Mouse (Mus musculus) retina, embryonic 14.5 days (tissue): ENCODE data around the gene Dph7.
A peak's percentile ranks its signal among the peaks of the same experiment; 100 is the strongest.

Experiments
- DNase-seq: peaks from one replicate; pipeline ENCODE4 v3.0.0-alpha.2; 2015; ENCODE audit warnings: low spot score

Gene Dph7

DNA sequence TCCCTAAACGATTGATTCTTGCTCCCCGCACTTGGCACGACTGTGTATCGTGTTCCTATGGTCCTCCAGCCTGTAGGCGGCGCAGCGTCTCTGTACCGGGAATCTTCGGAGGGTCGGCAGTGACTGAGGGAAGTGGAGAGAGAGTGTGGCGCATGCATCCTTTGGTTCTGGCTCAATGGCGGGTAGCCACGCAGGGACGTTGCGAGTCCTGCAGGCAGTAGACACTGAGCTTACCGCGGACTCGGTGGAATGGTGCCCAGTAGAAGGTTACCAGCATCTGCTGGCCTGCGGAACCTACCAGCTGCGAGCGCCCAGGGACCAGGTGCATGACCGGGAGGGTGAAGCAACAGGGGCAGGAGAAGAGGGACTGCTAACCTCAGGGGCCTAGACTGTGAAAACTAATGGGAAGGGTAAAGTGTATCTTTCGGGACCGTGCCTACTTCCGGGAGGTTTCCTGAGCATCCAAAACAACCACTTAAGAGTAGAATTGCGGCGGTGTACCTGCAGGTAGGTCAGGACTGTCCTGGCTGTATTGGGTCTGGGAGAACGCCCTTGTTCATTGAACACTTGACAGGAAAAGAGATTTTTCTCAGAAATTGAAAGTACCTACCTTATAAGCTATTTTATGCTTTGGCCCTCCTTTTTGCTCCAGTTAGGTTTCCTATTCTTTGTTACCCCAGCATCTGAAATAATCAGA is at the start of gene Dph7:
Gene Dph7, plus strand, starts transcription at position 97 of the 697 bp plus-strand sequence.
- DNase-seq = peak; percentile 93

DNA sequence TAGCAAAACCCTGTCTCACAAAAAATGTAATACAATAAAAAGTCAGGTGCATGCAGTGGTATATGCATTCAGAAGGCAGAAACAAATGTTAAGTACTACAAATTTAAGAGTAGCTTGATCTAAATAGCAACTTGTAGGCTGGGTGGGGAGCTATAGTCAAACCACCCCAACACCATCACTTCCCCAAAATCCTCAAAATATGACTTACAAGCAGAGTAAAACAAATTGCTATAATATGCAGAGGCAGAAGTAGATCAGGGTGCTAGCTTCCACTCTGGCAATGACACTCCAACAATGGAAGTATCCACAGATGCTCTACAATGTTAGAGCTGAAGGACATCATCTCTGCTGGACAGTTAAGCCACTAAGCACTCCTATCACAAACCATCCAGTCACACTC is 49.6 kb upstream of the Dph7 start:
- no peak for DNase-seq

DNA sequence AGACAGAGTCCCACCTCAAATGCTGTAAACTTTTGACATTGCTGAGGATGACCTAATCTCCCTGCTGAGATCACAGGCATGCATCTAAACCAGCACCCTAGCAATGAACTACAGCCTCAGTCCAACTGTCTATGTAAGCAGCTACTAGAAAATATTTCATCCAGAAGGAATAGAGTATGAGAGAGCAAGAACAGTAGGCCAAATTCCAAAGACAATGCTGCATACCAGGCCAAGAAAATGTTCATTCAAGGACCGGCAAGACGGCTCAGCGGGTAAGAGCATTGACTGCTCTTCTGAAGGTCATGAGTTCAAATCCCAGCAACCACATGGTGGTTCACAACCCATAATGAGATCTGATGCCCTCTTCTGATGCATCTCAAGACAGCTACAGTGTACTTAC is 47.4 kb upstream of the Dph7 start:
- DNase-seq = no peak

DNA sequence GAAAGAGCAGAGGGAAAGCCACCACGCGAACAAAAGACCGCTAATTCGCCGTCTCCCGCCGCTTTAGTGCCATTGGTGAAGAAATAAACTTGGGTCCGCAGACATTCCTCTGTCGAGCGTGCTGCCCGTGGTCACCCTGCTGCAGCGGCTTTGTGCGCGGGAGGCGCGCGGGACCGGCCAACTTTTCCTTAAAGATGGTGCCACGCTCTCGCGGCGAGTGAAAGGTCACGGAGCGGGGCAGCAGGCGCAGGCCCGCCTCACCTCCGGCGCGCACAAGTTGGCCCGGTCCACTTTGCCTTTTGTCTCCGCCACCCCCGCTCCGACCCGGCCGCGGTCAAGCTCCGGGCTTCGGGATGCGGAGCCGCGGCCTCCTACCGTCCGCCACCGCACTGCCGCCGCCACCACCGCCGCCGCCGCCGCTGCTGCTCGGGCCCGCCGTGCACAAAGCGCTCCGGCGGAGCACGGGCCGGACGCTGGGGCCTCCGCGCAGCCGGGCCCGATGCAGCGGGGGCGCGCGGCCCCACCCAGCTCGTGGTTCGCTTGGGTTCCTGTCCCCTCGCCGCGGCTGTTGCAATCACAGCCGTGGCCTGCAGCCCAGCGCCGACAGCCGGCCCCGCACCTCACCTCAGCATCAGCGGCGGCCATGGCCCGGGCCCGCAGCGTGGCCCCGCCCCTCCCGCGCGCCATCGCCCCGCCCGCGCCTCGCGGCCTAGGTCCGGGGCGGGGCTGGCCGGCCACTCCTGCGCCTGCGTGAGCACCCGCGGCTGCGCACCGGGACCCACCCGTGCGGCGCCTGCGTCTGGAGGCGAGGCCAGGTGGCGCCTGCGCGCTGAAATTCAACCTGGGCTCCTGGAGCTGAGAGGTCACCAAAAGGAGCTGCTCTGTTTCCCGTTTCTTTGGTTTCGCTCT is 43.0 kb upstream of the Dph7 start, which contains the start of gene Ehmt1:
Gene Ehmt1, minus strand, starts transcription at position 685 of the 909 bp plus-strand sequence.
- peak; percentile 94 for DNase-seq

DNA sequence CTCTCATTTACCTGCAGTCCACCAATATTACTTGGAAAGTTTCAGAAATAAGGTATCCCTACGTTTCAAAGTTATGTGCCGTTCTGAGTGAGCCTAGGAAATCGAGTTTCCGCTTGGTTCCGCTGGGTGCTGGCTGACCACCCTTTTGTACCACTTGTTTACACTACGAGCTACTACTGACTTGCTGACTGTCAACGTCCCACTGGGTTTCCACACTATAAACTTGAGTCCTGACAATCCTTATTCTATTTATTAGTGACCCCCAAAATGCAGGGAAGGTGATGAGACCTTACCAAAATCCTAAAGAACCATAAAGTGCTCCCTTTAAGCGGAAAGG is 42.4 kb upstream of the Dph7 start:
- no peak for DNase-seq

DNA sequence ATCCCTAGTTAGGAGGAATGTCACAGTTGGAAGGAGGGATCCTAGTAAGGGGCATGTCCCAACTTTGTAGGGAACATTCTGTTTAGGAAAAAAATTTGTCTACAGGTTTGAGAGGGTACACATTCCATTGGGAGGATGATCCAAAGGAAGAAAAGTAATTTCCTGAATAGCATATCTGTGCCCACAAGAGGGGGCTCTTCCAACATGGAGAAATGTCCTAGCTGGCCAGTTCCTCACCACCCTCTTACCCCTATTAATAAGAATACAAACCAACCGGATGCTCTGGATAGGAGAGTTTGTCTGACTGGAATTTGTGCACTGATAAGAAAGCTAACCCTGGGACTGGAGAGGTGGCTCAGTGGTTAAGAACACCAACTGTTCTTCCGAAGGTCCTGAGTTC is 38.6 kb upstream of the Dph7 start:
- peak; percentile 67 for DNase-seq

DNA sequence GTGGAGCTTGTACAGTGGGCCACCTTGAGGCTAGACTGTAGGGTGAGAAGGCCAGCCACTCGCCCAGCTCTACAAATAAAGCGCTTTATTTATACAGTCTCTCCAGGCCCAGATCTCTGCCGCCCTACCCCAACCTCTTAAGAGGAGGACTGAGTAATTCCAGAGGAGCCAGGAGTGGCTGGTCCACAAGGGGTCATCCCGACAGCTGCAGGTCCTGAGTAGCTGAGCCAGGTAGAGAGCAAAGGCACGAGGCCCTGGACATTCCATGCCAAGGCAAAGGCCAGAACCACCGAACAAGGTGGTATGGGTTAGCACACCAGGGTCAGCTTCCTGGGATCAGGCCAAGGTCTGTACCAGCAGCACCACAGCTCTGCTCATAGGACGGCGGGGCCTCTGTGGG is 36.9 kb upstream of the Dph7 start:
- DNase-seq = no peak

DNA sequence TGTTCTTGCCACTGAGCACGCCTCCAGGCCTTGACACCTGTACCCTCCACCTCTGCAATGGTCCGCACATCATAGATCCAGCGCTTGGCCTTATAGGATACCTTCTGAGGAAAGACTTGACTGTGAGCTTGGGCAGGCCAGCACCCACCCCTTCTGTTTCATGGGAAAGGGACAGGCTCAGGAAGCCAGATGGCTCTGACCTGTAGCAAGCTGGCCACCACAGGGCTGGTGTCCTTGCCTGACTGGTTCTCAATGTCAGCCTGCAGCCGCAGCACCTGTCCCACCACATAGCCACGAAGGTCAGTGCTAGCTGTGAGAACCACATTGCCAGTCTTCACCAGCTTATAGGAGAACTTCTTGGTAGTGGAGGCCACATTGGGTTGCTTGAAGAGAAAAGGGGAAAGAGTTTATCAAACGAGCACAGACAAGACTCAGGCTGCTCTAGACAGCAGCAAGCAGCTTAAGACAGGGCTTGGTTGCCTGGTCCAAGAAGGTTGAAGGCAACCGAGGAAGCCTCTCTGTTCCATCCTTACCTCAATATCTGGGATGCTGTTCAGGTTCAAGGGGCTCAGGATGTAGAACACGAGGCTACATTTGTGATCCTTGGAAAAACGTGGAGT is 35.7 kb upstream of the Dph7 start:
- no peak for DNase-seq

DNA sequence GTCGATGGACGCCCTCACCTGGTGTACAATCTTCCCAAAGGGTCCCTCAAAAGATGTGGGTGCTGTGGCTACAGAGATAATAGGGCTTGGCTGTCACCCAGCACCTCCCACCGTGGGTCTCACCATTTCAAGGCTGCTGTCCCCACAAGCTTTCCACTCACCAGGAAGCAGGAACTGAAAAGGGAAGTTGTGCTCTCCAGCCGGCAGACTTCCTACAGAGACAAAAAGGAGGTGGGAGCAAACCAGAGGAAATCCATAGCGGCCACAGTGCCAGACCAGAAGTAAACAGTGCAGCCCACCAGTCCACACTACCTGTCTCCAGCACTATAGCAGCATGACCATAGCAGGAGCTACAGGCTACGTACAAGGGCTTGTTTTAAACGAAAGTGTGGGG is 35.2 kb upstream of the Dph7 start:
- no peak for DNase-seq

DNA sequence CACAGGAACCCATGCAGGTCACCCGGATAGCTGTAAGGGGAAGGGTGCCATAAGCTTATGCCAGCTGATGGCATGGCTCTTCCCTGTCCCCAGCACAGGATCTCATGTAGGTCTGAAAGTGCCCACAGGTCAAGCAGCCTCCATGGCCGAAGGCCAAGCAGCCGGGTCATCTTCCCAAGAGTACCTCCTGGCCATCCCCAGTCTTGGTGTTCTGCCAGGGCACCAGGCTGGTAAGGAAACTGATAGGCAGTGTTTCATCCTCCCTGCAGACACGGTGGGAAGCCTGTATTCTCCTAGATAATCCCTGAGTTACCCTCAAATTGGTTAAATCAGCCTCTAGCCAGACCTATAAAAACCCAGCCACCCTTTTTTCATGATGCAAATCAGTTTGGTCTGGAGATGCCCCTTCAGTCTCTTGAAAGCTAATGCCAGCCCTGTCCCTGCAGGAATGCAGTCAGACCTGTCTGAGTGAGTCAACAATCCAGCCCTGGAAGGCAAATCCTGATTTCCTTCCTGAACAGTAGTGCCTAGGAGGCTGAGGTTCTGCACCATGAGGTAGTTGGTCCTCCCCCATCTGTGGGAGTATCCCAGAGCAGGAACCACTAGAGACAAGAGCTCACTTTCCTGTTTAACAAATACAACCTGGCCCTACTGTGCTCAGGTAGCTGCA is 34.3 kb upstream of the Dph7 start:
- DNase-seq = no peak

DNA sequence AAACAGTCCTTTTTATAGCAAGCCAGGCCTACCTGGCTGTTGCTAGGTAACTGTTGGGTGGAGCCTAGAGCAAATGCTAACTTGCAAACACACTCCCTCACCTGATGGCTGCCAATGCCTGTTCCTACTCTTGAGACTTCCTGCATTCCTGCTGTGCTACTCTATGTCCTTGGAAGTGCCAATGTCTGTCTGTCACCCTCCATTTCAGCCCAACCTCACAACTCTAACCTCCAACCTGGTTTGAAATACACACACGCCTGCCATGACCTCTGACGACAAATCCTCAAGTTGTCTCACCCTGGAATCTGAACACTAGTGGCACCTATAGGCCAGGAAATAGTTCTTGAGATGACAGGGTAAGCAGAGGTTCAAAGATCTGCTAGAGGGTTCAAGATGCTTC is 33.1 kb upstream of the Dph7 start:
- DNase-seq = no peak

DNA sequence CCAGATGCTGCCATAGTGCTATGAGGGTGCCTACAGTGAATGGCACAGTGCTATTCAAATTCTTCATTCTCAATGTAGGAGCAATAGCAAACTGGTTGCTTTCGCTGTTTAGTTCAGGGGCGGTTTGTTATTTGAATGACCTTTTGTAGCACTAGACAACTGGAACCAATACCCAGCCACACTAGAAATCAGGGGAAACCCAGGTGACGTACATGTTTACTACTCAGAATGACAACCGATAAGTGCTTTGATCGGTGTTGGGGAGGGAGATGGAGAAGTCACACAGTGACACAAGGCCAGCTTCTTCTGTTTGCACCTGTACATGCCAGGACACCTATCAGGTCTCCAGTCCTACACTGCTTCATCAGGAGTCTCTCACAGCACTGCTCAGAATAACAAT is 32.6 kb upstream of the Dph7 start:
- DNase-seq = no peak

DNA sequence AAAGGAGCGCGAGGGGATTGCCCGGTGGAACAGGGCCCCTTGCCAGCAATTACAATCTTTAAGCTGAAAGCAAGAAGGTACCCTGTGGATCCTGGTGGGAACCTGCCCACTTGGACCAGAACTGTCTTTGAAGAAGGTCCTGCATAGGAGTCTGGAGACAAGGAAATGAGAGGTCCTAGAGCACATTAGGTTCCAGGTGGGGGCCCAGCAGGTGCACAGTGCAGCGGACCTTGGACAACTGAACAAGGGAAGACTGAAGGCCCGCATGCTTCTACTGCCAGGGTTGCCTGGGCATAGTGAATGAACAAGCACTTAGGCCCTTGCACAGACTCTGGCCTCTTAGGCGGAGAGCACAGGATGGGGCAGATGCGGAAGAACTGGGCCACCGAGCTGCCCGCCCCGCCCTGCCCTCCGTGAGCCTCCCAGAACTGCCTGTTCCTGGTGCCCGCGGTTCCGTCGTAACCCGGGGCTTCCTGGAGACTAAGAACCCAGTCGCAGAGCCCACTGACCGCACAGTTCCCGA is 27.7 kb upstream of the Dph7 start:
- no peak for DNase-seq

DNA sequence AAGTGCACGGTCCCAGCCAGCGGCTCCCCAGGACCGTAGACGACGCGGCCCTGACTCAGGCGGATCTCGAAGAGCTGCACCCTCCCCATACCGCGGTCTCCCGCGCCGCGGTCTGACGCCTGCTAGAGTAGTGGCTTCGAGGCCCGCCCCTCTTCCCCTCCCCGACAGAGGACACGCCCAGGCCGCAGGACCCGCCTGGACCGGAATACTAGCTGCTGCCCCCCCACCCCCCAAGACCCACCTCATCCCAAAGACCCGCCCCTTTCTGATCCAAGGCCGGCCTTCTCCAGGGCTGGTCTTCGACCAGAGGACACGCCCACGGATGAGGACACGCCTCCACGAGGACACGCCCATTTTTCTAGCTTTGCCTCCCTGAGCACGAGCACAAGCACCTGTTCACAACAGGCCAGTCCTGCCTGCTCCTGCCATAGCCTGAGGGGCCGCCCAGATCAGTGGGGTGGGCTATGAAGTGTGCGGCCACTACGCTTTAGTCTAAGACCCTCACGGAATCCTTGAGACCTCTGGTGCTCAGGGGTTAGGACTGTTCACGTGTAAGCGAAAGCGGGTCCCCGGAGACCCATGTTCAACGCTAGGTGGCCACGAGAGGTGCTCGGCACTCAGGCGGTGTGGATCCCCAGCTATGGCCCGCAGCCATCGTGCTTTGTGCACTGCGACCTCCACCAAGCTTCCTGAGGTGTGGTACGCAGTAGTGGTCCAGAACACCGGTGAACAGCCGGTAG is 27.0 kb upstream of the Dph7 start, which contains the start of gene Arrdc1:
Gene Arrdc1, minus strand, starts transcription at position 196 of the 740 bp plus-strand sequence.
- DNase-seq = peak; percentile 98

DNA sequence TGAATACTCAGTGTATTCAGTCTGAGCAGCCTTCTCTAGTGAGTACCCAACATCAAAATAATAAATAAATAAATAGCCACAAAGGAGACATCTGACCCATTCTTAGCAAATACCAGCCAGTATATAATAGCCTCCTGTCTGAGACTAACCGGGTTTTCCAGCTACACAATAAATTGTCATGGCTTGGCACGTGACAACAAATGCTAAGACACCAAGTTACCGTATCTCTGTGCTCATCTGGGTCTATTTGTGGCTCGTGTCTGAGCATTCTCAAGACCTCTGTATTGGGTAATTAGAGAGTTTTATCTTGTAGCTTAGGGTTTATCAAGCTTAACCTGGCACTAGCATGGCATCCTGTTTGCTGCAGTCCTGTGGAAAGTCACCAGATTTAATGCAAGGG is 20.1 kb upstream of the Dph7 start:
- DNase-seq = no peak

DNA sequence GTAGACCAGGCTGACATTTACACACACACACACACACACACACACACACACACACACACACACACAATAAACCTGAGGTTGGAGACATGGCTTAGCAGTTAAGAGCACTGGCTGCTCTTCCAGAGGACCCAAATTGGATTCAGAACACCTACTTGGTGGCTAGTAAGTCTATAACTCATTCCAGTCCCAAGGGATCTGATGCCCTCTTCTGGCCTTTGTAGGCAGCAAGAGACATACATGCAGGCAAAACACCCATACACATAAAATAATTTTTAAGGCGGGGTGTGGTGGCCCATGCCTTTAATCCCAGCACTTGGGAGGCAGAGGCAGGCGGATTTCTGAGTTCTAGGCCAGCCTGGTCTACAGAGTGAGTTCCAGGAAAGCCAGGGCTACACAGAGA is 17.9 kb upstream of the Dph7 start:
- peak; percentile 38 for DNase-seq

DNA sequence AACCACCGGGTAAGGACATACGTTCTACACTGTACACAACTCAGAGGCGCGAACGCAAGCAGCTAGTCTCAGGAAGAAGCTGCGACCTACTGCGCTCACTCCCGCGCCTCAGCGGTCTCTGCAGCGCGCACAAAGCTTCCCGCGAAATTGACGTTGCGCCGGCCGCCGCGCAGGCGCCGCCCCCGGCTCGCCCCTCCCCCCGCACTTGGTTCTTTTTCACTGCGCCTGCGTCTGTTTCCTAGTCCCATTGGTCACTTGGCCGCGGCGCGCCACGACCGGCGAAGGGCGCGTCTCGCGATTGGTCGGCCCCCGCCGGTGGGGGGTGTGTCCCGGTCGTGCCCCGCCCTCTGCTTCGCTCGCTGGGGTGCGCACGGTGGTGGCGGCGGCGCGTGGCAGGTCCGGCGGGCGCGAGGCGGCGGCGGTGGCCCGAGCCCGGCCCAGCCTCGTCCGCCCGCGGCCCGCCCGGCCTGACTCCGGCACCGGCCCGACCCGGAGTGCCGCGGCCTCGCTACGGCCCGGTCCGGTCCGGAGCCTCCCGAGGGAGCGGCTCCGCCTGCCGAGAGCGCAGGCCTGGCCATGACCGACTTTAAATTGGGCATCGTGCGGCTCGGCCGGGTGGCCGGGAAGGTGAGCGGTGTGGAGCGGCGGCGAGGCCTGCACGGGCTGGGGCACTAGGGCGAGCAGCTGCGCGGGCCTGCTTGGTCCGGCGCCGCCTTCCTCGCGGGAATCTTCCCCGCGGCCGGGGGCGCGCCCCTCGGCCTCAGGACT is 12.6 kb upstream of the Dph7 start, which contains the start of gene Zmynd19:
Gene Zmynd19, plus strand, starts transcription at position 372 of the 768 bp plus-strand sequence.
- peak; percentile 98 for DNase-seq

DNA sequence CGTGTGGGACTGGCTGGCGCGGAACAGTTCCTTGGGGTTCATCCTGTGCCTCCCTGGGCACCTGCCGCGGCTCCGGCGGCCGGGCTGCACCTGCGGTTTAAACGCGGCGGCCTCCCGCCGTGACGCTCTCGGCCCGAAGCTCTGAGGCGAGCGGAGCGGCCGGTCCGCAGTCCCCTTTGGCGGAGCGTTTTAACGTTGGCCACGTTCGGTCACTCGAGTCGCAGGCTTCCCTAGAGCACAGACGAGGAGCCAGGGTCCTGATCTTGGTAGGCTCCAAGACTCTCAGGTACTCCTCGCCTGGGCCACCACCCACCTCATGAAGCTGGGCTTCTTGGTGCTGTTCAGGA is 12.0 kb upstream of the Dph7 start:
- peak; percentile 38 for DNase-seq

DNA sequence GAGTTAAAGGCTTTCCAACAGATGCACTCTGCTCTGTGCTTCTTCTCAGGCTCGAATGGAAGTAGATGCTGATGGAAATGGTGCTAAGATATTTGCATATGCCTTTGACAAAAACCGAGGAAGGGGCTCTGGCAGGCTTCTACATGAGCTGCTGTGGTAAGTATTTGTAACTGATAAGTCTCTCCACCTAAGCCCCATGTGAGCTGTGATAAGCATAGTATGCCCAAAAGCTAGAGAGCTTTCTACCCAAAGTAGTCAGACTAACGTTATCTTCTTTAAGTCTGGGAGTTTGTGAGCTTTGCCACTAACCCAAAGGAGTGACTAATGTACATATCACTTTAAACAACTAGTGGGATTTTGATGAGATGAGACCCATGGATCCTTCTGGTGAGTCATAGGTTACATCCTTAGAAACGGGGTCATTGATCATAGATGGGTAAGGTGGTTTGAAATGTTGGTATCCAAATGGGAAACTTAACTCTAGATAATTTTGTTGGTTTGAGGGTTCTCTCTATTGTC is 9.6 kb upstream of the Dph7 start:
- no peak for DNase-seq

DNA sequence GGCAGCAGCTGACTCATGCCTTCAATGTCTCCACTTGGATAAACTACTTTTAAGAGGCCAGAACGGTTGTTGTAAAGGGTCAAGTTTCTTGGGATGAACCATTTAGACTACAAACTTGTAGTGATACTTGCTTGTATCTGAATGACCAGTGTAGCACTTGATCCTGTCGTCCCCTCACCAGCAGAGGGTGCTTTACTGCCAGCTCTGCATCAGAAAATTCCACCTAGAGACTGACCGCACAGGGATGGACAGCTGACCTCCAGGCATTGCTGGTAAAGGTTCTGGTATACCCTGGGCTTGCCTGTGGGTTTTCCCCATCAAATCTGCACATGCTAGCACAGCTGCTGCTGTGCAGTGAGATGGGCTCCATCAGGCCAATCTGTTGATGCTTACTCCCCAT is 1.3 kb upstream of the Dph7 start:
- peak; percentile 74 for DNase-seq
